Mouse (Mus musculus) C2C12 (cell line): ENCODE measurements around the gene Spint4.

Experiments
- CTCF ChIP-seq: IDR thresholded peaks from one replicate; pipeline ENCODE4 v1.5.1; 2011; ENCODE audit not compliant: control insufficient read depth, insufficient read depth, insufficient read length
- MAX ChIP-seq: IDR thresholded peaks from one replicate; pipeline ENCODE4 v1.6.1; 2011; ENCODE audit warnings: mild to moderate bottlenecking, control low read depth

DNA sequence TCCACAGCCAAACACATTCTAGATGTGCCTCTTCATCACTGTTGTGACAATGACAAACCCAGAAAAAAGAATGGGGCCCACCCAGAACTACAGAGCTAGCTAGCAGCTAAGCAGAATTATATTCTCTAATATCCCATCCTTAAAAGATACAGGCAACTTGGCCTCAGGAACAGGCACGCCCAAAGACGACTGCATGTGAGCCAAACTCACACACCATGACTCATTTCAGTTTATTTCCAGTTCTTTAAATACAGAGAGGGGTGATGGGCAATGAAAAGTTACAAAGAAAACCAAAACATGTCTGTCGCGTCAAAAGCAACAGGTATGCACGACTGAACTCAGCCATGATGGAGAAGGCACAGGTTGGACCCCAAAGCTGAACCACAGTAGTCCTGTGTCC lies 37.1 kb downstream of the Spint4 start:
- TF ChIP-seq CTCF (no peak), MAX (no peak)
